Mouse (Mus musculus) lung, adult 2 months (tissue): ENCODE measurements around the gene Sox1. TPM values are rescaled to one million over a fixed set of nuclear protein-coding genes. Genes with fewer than 3 reads are reported as not detected.

ENCODE experiments used
- DNase-seq: peaks from one replicate; pipeline ENCODE4 v3.0.0; 2022
- H3K4me1 ChIP-seq: fragments of 200-500 bp; 2 replicates; pipeline ENCODE4 v1.6.1; 2011; ENCODE audit warnings: low read length; ENCODE audit not compliant: control insufficient read depth, insufficient read depth
- H3K4me3 ChIP-seq: fragments of 200-500 bp; replicated peaks from 2 replicates; pipeline ENCODE3; 2011; ENCODE audit warnings: low read depth, mild to moderate bottlenecking, control low read depth, low read length; ENCODE audit errors: extremely low read depth
- CTCF ChIP-seq: fragments of 200-500 bp; IDR thresholded peaks from 2 replicates; pipeline ENCODE4 v1.5.1; 2011; ENCODE audit warnings: mild to moderate bottlenecking, low read length, control low read depth; ENCODE audit not compliant: insufficient read depth
- POLR2A ChIP-seq: fragments of 200-500 bp; IDR thresholded peaks from 2 replicates; pipeline ENCODE4 v1.6.1; 2011; ENCODE audit warnings: low read depth, mild to moderate bottlenecking, control low read depth, low read length, borderline replicate concordance; ENCODE audit errors: extremely low read depth
- WGBS: fragments of 180-500 bp; shearing (Covaris S2); methylation state at CpG from one replicate; pipeline ENCODE4 v1.1.7; 2018; 5-methylcytosine and 5-hydroxymethylcytosine counted together
- polyA plus RNA-seq: library from polyadenylated mRNA; depleted of rRNA; stranded (reverse); fragments of >200 nt; gene quantifications from 2 replicates; pipeline ENCODE4 v1.2.3, GENCODE M21; 2012; rRNA removed

Gene Sox1
- polyA plus RNA-seq, 1 experiment, result not detected

GRCm38 (mm10) chr8:12431738-12432055, 36.6 kb downstream of the Sox1 start:
- Histone ChIP-seq H3K4me1 (no peaks in the 10 kb centered on the region), H3K4me3 (no peak overlapping the region)
- TF ChIP-seq POLR2A, result no peak
- TF ChIP-seq CTCF, result no peak
- 50% methylated on average over 6 of the region's 6 CpGs for WGBS
- DNase-seq, result no peak

GRCm38 (mm10) chr8:12432546-12432945, 37.5 kb downstream of the Sox1 start:
- no peaks in the 10 kb centered on the region for H3K4me1 ChIP-seq
- 50% methylated on average over 7 of the region's 7 CpGs for WGBS
- H3K4me3 ChIP-seq, result no peak overlapping the region
- TF ChIP-seq CTCF, result no peak
- no peak for TF ChIP-seq POLR2A
- DNase-seq, result no peak

DNA sequence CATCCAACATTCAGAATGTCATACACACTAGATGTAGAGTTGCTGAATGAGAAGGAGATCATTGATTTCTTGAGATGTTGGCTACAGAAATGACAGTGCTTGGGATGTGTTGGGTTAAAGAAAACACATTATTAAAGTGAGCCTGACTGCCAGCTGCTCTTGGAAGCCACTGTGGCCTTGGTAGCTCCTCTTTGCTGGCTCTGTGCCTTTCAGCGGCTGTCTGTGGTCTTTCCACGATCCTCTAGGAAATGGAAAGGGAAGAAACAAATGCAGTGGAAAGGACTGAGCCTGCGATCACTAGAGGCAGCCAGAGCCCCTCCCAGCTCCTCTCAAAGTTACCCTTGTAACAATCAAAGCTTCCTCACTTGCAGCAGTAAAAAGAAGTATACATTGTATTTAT, 39.7 kb downstream of the Sox1 start:
- 42% methylated on average over 3 of the region's 3 CpGs for WGBS

DNA sequence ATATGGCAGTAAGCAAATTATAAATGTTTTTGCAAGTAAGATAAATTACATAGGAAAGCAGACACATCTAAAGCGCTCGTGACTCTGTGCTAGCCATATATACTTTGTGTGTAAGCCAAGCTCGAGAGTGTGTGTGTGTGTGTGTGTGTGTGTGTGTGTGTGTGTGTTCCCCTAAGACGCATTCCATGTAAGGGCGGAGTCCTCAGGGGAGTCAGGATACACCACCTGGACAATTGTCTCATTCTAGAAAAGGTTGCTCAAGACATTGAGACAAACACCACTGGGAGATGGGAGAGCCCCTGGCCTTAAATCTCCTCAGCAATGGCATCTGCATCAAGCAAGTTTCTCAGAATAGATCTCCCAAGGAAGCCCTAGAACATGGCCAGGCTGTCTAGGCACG, 42.9 kb downstream of the Sox1 start:
- DNase-seq, result no peak
- 77% methylated on average over 6 of the region's 6 CpGs for WGBS
- no peak overlapping the region for H3K4me3 ChIP-seq
- TF ChIP-seq POLR2A, result no peak
- no peak for TF ChIP-seq CTCF
- no peaks in the 10 kb centered on the region for H3K4me1 ChIP-seq

More for the DNA sequence above, 39.7 kb downstream of the Sox1 start:
- Histone ChIP-seq H3K4me3 (no peak overlapping the region), H3K4me1 (no peaks in the 10 kb centered on the region)
- no peak for DNase-seq
- TF ChIP-seq CTCF (no peak), POLR2A (no peak)

GRCm38 (mm10) chr8:12439044-12439443, 43.9 kb downstream of the Sox1 start:
- Histone ChIP-seq H3K4me1 (no peaks in the 10 kb centered on the region), H3K4me3 (no peak overlapping the region)
- WGBS, result 25% methylated on average over 4 of the region's 4 CpGs
- DNase-seq, result no peak
- no peak for TF ChIP-seq POLR2A
- TF ChIP-seq CTCF, result no peak

- H3K4me3 ChIP-seq, result no peak overlapping the region
- TF ChIP-seq POLR2A (no peak), CTCF (no peak)
- WGBS, result 90% methylated on average over 10 of the region's 10 CpGs
Observed at GRCm38 (mm10) chr8:12439846-12440245, 44.8 kb downstream of the Sox1 start.

DNA sequence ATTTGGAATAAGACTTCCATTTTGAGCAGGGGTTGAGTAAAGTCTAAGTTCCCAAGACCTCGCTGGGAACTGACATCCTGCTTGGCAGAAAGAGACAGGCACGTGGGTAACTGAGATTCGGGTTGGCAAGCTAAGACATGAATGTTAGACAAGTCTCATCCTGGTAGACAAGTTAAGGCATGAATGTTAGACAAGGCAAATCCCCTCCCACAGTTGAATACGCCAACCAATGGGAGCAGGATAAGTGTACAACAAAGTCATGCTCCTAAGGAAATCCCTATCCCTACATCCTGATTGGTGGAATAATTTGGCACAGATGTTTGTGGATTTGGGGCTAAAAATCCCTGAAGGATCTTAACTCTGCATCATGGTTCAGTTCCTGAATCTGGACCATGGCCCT, 45.9 kb downstream of the Sox1 start:
- Histone ChIP-seq H3K4me1 (no peaks in the 10 kb centered on the region), H3K4me3 (no peak overlapping the region)
- TF ChIP-seq POLR2A (no peak), CTCF (no peak)
- no peak for DNase-seq
- WGBS, result 89% methylated on average over 4 of the region's 4 CpGs

More at GRCm38 (mm10) chr8:12439846-12440245, 44.8 kb downstream of the Sox1 start:
- H3K4me1 ChIP-seq, result no peaks in the 10 kb centered on the region
- DNase-seq, result no peak

DNA sequence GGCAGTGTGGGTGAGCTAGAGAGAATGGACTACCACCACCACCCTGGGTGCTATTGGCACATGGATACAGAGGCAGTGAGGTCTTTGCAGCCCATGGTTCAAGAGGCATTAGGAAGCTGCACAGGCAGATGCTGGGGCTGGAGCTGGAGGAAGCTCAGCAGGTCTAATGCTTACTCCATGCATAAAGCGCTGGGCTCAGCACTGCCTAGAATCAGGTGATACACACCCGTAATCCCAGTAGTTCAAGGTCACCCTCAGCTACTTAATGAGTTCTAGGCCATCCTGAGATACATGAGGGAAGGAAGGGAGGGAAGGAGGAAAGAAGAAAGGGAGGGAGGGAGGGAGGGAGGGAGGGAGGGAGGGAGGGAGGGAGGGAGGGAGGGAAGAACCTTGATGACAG, 50.2 kb downstream of the Sox1 start:
- H3K4me3 ChIP-seq, result no peak overlapping the region
- TF ChIP-seq POLR2A, result no peak
- no peak for TF ChIP-seq CTCF
- DNase-seq, result no peak
- no peaks in the 10 kb centered on the region for H3K4me1 ChIP-seq
- 46% methylated on average over 2 of the region's 2 CpGs for WGBS

DNA sequence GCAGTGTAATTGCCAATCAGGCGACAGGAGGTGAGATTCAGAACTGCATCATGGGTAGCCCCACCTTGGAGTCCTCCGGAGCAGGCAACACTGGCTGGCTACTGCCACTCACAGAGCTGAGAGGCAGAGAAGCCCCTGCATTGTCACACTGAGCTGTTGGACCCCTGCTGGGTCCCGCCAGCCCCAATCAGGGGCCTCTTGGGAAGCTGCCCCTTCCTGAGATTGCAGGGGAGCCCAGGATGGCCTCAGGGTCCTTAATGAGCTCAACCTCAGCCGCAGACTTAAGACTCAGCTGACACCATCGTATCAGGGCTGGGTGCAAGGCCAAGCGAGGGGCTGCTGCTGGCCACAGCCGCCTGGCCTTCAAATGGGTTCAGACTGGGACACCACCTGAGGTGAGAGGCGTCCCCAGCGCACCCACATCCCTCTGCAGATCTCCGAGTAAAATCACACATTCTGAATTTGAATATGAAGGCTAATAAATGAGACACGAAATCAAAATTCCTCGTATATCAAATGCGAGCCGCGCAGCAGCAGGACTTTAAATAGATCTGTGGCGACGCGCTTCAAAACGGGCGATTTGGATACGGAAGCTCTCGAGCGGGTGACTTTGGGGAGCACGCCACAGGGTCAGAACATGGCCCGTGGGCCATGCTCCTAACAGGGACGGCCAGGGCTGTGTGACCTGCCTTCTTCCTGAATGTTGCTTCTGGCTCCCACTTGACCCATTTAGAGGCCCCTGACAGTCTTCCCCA, 51.0 kb downstream of the Sox1 start:
- 3% methylated on average over 26 of the region's 26 CpGs for WGBS
- DNase-seq, result no peak
- Histone ChIP-seq H3K4me1 (no peaks in the 10 kb centered on the region), H3K4me3 (no peak overlapping the region)
- no peak for TF ChIP-seq CTCF
- no peak for TF ChIP-seq POLR2A

Other genes with a start within 250 kb of the Sox1 start
- gene A230072I06Rik, start 116.5 kb upstream of the Sox1 start, polyA plus RNA-seq, result not detected in 2 replicates
- not detected in 2 replicates for gene Spaca7, start 177.7 kb downstream of the Sox1 start, polyA plus RNA-seq